Mouse (Mus musculus) lung, postnatal 14 days (tissue): ENCODE measurements around the gene Rnf144b.

Experiments used
- DNase-seq: peaks from one replicate; pipeline ENCODE4 v3.0.0; 2021

The Rnf144b gene

GRCm38 (mm10) chr13:47122537-47123430 lies at the start of gene Rnf144b:
TSS of gene Rnf144b (plus strand) at chr13:47122656.
- DNase-seq, result peak; percentile 56

DNA sequence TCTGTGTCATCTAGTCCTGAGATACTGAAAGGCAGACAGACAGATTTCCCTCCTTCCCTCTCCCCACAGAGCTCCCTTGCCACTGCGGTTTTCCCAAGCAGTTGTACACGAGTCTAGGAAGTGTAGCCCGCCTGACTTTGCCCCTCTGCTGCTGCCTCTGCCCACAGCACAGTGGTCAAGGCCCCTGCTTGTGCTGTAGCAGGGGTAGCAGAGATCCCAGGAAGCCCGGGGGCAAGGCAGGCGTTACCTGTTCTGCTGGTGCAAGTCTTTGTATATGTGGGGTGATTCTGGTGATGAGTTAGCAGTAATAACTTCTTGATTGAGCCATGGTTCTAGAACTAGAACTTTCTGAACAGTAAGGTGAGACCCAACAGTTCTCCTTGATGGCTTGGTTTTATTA lies 46.3 kb upstream of the Rnf144b start:
- no peak for DNase-seq

GRCm38 (mm10) chr13:47077367-47077766 lies 45.1 kb upstream of the Rnf144b start:
- DNase-seq, result no peak

GRCm38 (mm10) chr13:47078799-47079198 lies 43.7 kb upstream of the Rnf144b start:
- no peak for DNase-seq

DNA sequence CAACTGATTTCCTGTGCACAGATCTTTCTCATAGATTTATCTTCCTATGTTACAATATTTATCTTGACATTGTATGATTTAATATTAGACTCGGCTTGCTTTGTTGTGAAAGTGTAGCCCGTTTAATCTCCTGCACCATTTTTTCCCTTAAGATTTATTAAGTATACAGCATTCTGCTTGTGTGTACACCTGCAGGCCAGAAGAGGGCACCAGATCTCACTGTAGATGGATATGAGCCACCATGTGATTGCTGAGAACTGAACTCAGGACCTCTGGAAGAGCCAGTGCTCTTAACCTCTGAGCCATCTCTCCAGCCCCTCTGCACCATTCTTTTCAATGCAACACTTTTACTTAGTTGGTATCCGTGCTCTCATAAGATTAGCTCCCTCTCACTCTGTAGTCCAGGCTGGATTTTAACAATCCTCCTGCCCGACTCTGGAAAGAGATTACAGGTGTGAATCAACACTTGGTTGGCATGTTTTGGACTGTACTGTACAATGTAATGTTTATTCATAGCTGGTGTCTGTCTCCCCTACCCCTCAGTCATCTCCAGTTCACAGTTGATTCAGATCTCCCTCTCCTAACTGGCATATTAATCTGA lies 41.5 kb upstream of the Rnf144b start:
- DNase-seq, result no peak

DNA sequence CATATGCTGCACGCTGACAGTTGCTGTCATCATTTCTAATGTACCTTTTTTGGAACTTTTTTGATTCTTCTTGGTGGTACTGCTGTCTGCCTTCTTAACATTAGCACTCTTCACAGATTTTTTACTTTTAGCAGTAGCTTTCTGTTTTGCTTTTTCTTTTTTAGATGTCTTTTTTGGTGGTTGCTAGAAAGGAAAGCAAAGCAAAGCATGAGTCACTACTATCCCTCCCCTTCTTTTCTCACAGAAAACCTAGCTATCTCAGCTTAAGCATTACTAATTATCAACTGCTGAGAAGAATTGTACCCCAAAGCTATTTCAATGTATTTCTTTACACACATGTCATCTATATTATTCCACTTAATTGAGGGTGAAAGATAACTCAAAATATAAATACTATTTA lies 34.0 kb upstream of the Rnf144b start:
- DNase-seq, result no peak

GRCm38 (mm10) chr13:47089271-47089670 lies 33.2 kb upstream of the Rnf144b start:
- DNase-seq, result no peak

GRCm38 (mm10) chr13:47093791-47094190 lies 28.7 kb upstream of the Rnf144b start:
- DNase-seq, result no peak

GRCm38 (mm10) chr13:47096591-47096990 lies 25.9 kb upstream of the Rnf144b start:
- no peak for DNase-seq

DNA sequence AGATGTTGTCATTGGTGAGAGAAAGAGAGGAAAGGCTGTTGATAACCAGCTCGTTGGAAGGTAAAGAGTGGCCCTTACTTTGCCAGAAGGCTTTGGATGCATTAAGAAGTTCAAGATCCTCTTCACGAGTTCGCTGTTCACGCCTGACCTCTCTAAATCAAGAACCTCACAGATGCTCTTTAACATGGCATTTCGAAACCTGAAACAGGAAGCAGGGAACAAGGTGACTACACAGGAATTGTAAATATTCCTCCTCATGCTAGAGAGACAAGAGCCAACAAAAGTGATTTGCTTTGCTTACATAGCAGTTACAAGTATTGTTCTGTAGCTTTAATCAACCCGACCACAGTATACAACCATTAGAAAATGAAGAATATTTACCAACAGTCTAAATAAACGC lies 23.2 kb upstream of the Rnf144b start:
- DNase-seq, result no peak

DNA sequence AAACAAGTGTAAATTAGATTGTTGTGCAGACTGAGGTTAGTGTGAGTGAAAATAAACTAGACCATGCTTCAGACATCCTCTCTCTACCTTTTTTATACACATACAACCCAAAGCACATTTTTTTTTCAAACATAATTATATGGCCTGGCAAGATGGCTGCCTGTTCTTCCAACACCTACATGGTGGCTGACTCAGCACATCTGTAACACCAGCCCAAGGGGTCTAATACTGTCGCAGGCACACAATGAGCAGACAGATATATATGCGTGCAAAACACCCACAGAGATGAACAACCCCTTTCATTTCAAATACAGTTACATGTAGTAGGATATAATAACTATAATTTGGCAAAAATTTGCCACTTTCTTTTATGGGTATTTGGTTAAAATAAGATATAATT lies 21.9 kb upstream of the Rnf144b start:
- no peak for DNase-seq

DNA sequence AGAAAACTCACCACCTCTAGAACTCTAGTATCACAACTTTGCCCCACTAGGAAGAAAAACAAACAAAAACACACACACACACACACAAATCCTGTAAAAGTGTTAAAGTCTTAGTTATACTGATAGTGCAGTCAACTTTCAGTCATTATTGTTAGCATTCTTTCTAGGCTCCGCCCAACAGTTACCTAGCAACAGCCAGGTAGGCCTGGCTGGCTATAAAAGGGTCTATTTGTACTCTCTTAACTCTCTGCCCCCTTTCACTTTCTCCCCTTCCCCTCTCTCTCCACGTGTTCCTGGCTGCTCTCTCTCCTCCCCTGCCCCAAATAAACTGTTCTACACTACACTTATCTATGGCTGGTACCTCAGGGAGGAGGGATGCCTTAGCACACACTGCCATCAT lies 18.3 kb upstream of the Rnf144b start:
- no peak for DNase-seq

DNA sequence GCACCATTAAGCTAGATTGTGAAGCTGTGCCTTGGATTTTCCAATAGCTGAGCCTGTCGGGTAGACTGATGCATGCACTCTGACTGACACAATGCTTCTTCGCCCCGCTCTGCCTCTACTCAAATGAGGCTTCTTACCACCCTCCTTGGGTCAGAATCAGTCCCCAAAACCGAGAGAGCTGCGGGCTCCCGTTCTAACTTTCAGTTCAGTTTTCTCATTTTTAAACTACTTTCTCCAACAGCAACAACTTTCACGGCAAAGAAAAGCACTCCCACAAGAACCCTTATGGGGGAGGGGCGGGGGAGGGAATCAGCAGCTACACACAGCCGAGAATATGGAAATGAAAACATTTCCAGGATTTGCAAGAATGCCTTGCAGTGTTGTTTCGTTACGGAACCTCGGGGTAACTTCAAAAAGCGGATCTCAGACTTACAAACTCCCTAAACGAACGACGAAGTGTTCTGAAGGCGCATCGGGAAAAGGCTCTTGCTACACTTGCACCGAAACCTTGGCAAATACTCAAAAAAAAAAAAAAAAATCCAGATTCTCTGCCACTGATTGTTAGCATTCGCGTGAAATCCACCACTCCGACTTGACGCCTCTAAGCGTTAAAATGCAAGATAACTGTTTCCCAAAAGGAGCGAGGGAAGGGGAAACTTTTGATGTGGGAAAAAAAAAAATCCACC lies 17.5 kb upstream of the Rnf144b start:
- DNase-seq, result peak; percentile 13

DNA sequence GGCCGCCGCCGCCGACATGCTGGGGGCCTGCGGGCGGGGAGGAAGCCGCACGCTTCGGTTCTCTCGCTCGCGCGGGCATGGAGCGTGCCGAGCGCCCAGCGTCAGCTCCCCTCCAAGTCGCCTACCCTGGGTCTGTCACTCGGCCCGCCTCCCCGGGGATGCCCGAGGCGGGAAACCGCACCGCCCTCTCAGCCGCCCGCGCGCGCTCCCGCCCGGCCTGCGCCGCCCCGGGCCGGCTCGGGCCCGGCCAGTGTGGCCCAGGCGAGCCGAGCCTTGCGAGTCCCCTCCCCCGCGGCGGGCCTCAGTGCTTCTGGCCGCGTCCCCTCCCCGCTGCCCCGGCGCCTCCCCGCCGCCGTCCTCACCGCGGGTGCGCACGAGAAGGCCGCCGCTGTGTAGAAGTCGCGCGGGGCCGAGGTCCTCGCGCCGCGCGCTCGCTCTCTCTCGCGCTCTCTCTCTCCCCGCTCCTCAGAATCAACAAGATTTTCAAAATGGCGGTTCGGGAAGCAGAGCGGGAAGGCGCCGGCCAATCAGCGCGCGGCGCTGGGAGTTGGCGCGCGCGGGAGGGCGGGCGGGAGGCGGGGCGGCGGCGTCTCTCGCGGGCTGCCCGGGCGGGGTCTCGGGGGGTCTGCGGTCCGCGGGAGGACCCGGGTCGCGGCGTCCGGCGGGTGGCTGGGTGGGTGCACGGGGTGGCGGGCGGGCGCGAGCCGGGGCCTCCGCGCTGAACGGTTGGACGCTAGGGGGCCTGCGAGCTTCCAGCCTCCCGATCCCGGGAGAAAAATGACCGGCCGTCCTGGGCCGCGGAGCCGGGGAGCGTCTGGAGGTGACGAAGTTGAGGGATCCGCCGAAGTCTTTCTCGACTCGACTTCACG lies 16.5 kb upstream of the Rnf144b start, which contains the start of gene Dek:
Gene Dek (minus strand): TSS at position 491 of the 869 bp plus-strand sequence.
- peak; percentile 84 for DNase-seq

DNA sequence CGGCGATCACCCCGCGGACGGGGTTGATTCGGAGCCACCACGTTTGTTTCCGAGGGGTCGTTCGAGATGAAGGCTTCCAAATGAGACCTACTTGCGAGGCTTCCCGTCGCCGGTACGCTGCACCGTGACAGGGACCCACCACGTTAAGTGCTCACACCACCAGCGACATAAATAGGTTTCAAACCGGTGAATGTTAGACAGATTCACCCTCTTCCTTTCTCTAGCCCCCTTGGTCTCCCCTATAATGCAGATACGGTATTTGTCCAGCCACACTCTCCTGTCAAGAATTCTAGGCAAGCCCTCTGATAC lies 15.9 kb upstream of the Rnf144b start:
- DNase-seq, result no peak

GRCm38 (mm10) chr13:47109239-47109638 lies 13.2 kb upstream of the Rnf144b start:
- DNase-seq, result no peak

DNA sequence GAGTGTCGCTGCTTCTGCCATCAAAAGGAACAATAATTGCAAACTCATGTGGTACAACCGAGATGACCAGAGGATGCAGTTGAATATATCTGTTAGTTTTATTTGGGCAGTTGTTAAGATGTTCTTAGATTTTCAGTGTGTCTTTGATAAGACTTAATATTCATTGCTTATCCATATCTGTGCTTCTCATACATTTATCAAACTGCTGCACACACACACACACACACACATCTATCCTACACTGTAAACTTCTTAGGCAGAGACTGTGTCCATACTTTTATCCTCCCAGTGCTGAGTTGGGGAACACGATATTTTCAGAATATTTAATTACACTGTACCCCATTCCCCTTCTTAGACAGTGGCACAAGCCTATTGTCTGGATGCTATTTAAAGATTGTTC lies 11.3 kb upstream of the Rnf144b start:
- DNase-seq, result no peak

DNA sequence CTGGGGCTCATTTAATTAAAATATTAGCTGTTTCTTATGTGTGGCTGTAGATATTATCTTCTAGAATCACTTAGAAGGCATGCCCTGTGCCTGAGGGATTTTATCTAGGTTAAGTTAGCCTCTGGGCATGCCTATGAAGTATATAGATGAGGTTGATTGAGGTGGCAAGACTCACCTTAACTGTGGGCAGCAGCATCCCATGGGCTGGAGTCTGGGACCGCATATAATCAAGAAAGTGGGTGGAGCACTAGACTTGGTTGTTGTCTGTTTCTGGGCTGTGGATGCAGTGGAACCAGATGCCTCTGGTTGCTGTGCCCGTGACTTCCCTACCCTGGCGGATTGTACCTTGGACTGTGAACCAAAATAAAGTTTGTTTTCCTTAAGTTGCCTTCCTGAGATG lies 10.4 kb upstream of the Rnf144b start:
- DNase-seq, result no peak

DNA sequence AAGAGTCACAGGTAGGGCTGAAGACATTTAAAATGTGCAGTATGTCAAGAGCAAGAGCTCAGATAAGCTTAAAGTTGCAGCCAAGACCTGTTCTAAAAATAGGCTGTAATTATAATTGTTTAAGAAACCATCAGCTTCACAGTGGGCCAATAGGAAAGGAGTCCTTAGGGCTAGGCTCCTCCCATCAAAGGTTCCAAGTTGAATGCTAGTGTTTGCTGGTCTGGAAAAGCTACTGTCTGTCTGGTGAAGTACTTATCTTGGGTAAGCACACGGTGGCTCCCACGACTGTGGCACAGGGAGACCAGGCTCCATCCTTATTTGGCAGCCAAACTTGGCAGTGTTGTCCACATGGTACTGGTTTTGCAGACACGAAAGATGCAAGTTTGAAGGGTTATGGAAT lies 9.5 kb upstream of the Rnf144b start:
- DNase-seq, result no peak

- no peak for DNase-seq
Observed at GRCm38 (mm10) chr13:47116000-47116399, 6.5 kb upstream of the Rnf144b start.

DNA sequence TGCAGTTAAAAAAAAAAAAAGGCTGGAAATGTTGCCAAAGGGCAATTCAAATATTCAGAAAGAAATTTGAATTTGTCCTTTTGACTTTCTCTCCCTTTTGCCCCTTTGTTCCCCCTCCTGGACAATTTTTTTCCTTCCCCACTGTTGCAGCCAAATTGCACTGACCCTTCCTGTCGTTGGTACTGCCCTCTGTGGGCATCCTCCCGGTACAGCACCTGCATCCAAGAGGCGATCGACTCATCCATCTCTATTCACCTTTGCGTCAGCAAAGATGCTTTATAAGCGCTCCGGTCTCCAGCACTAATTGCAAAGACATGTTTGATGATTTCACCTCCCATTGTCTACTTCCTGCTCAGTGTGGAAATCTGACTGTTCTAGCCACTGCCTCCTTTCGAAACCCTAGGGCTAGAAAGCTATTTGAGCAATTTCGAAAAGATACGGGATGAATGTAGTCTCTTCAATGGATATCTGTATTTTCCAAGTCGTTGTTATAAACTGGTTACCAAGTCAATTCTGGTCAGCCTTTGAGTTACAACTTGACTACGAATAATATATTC lies 1.0 kb upstream of the Rnf144b start:
- DNase-seq, result peak; percentile 7

DNA sequence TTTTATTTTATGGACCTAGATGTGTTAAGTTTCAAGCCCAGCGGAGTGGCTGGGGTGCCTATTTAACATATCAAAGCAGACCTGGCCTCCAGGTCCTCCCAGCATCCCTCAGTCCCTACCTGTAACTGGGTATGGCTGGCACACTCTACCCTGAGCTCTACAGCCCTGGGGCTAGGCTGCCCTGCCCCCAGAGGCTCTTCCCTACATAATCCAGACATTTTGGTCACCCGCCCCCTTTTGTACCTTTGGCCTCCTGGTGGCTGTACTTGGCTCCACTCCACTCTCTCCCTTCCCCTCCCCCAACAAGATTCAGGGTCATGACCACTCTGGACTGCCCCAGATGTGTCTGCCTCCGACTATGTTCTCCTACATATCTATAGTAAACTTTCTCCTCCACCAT lies 2.0 kb downstream of the Rnf144b start:
- no peak for DNase-seq

GRCm38 (mm10) chr13:47124986-47125385 lies 2.5 kb downstream of the Rnf144b start:
- DNase-seq, result no peak
